Mouse (Mus musculus): ENCODE measurements around the gene Asb12. TPM values are rescaled to one million over a fixed set of nuclear protein-coding genes. Genes with fewer than 3 reads are reported as not detected.

Gene Asb12
- polyA plus RNA-seq, 1 experiment from 2014 or later, result not detected

DNA sequence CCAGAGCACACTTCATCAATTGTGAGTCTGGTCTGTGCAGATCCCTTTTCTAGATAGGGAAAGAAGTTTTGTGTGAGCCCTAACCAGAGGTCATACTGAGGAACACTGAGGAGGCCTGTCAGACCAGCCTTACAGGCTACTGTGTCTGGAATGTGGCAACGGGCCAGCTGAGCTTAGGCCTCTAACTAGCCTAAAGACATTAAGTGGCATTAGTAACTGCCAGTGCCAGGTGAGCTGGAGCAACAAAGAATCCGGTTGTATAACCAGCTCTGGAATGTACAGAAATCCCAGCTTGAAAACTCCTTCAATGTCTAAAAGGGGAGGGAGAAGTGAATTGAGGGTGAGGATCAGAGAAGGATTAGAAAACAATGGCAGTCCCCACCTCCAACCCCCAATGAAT, 111.9 kb downstream of the Asb12 start:
- Histone ChIP-seq H3K9me3 (replicated peaks; ENCODE audit: low read length) (no peaks in the 10 kb centered on the region), H3K27ac (no peak overlapping the region), H3K36me3 (ENCODE audit: insufficient read depth, low read length) (no peaks in the 10 kb centered on the region), H3K4me1 (replicated peaks; ENCODE audit: insufficient read depth, low read length) (no peaks in the 10 kb centered on the region), H3K27me3 (ENCODE audit: insufficient read depth, low read length) (no peaks in the 10 kb centered on the region), H3K4me3 (replicated peaks; ENCODE audit: low read depth, low read length) (no peak overlapping the region), H3K4me2 (ENCODE audit: low read length) (no peak overlapping the region), H3K9ac (ENCODE audit: low read depth, low read length) (no peak overlapping the region)
- DNase-seq (ENCODE audit: low spot score) (peak; percentile 23), ATAC-seq (replicated peaks; ENCODE audit: low FRiP score, low read depth) (no peak; the same call in 1 of the 2 replicates)
- WGBS, result 60% methylated on average over 2 of the region's 2 CpGs
- no peak for TF ChIP-seq CTCF (IDR thresholded peaks at IDR 0.05; ENCODE audit: low read depth)

DNA sequence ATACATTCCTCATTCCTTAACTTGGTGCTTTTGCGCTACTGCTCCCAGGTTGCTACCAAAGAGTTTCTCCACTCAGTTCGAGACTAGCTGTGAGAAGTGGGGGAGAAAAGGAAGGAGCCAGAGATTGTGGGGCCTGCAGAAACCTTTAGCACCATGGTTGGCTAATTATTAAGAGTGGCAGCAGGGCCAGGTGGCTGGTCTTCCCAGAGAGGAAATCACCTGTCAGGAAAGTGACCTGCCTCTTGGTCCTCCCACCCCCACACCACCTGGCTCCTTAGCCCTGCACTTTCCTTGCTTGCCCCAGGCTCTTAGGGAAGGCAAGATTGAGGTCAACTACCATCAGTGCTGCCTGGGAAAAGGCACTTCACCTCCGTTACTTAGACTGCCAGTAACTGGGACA, 112.6 kb downstream of the Asb12 start:
- Histone ChIP-seq H3K9me3 (replicated peaks; ENCODE audit: low read length) (no peaks in the 10 kb centered on the region), H3K36me3 (ENCODE audit: insufficient read depth, low read length) (no peaks in the 10 kb centered on the region), H3K4me1 (replicated peaks; ENCODE audit: insufficient read depth, low read length) (no peaks in the 10 kb centered on the region), H3K4me2 (ENCODE audit: low read length) (peak overlapping the region; percentile 57), H3K9ac (ENCODE audit: low read depth, low read length) (no peak overlapping the region), H3K4me3 (replicated peaks; ENCODE audit: low read depth, low read length) (peak overlapping the region; percentile 51), H3K27me3 (ENCODE audit: insufficient read depth, low read length) (no peaks in the 10 kb centered on the region), H3K27ac (peak overlapping the region; percentile 87)
- no peak for TF ChIP-seq CTCF (IDR thresholded peaks at IDR 0.05; ENCODE audit: low read depth)
- WGBS, result 28% methylated on average over 3 of the region's 3 CpGs
- DNase-seq (ENCODE audit: low spot score) (no peak), ATAC-seq (replicated peaks; ENCODE audit: low FRiP score, low read depth) (peak; percentile 57)

DNA sequence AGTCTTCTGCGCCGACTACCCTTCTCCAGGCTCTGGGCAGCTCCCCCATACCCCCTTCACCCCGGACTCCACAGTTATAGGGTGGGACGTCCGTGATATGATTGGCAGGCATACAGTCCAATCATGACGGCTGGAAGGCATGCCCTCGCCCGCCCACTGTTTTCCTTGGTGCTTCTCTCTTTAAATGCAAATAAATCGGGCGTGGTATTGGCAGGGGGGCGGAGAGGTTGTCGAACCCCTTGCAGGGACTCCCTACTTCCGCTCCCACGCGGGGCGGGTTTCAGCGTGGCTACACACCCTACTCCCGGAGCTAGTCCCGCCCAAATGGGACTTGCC, 113.0 kb downstream of the Asb12 start, which contains the start of gene Amer1:
Amer1 (minus strand) TSS at position 97 of the 336 bp plus-strand sequence.
- 20% methylated on average over 19 of the region's 19 CpGs for WGBS
- no peaks in the 10 kb centered on the region for H3K36me3 ChIP-seq (ENCODE audit: insufficient read depth, low read length)
- H3K9ac ChIP-seq (ENCODE audit: low read depth, low read length), result peak within 1 kb of the TSS; percentile 53
- TF ChIP-seq CTCF (IDR thresholded peaks at IDR 0.05; ENCODE audit: low read depth), result no peak
- no peaks in the 10 kb centered on the region for H3K27me3 ChIP-seq (ENCODE audit: insufficient read depth, low read length)
- ATAC-seq (replicated peaks; ENCODE audit: low FRiP score, low read depth) (peak; percentile 96), DNase-seq (ENCODE audit: low spot score) (peak; percentile 92)
- peak within 1 kb of the TSS; percentile 87 for H3K27ac ChIP-seq
- peak within 1 kb of the TSS; percentile 57 for H3K4me2 ChIP-seq (ENCODE audit: low read length)
- no peaks in the 10 kb centered on the region for H3K4me1 ChIP-seq (replicated peaks; ENCODE audit: insufficient read depth, low read length)
- peak within 1 kb of the TSS; percentile 51 for H3K4me3 ChIP-seq (replicated peaks; ENCODE audit: low read depth, low read length)
- H3K9me3 ChIP-seq (replicated peaks; ENCODE audit: low read length), result no peaks in the 10 kb centered on the region

DNA sequence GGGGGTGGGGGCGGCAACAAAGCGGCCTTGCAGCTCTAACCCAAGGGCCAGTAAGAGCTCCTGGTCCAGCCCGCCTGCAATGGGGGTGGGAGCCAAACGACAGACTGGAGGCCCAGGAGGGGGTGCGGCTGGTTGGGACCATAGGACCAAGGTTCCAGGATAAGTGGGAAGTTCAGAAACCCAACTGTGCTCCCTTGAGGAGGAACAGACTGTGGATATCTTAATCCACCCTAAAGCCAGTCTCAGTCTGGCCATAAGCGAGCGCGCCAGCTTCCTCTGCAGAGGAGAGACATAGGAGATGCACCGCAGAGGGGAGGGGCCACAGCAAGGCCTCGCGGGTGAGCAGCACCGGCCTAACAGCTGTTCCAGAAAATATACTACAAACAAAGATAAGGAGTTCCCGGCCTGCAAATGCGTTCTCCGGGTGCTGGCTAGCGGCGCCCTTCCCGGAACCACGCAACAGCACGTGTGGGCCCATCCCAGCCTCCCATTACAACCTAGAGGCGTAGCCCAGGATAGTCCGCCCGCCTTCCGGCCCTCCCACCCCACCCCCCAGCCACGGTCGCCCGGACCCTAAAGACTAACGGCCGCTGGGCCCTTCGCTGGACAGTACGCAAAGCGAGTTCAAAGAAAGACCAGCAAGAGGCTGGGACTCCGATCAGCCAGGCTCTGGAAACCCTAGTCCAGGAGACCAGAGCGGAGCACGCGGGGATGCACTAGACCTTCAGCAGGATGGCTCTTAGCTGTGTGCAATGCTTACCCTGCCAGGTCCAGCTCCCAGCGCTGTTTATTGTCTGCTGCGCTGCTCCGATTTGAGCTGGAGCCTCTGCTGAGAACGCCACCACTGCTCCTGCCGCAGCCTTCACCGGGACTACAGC, 113.7 kb downstream of the Asb12 start:
- Histone ChIP-seq H3K9me3 (replicated peaks; ENCODE audit: low read length) (no peaks in the 10 kb centered on the region), H3K9ac (ENCODE audit: low read depth, low read length) (peak overlapping the region; percentile 53), H3K27me3 (ENCODE audit: insufficient read depth, low read length) (no peaks in the 10 kb centered on the region), H3K4me3 (replicated peaks; ENCODE audit: low read depth, low read length) (peak overlapping the region; percentile 51), H3K27ac (peak overlapping the region; percentile 87), H3K4me1 (replicated peaks; ENCODE audit: insufficient read depth, low read length) (no peaks in the 10 kb centered on the region), H3K4me2 (ENCODE audit: low read length) (peak overlapping the region; percentile 57), H3K36me3 (ENCODE audit: insufficient read depth, low read length) (no peaks in the 10 kb centered on the region)
- no peak for TF ChIP-seq CTCF (IDR thresholded peaks at IDR 0.05; ENCODE audit: low read depth)
- ATAC-seq (replicated peaks; ENCODE audit: low FRiP score, low read depth) (peak; percentile 78), DNase-seq (ENCODE audit: low spot score) (peak; percentile 48)
- 28% methylated on average over 42 of the region's 42 CpGs for WGBS

DNA sequence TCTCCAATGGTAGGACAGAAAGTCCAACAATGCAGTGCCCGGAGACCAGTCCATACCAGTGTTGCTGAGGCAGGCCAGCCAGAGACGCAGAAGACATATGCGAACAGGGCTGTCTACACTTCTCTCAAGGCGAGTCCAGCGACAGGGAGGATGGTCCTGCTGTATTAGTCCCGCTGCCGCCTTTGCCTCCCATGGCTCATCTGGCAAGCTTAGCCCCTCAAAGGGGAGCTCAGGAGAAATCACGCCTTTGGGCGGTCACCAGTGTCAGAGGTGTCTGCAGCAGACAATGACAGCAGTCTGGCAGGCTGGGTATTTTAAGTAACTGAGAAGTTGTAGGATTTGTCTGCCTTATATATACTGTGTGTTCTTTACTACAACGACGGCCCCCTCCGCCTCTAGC, 114.4 kb downstream of the Asb12 start:
- no peak for TF ChIP-seq CTCF (IDR thresholded peaks at IDR 0.05; ENCODE audit: low read depth)

DNA sequence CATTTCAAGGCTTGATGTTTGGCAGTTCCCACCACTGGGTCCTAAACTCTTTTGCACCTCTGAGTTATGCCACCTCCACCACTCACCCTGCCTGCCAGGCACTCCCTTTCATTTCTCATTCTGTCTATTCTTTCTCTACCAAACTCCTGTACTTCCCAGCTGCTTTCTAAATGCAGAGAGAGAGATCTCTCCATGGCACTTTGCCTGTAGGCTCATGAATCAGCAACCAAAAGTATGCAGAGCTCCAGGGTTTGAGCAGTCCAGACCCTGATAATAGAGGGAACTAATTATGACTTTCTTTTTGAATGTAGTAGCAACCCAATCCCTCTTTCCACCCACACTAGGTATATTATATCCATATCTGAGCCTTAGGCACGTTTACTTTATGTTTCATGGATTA, 115.5 kb downstream of the Asb12 start:
- Histone ChIP-seq H3K4me3 (replicated peaks; ENCODE audit: low read depth, low read length) (no peak overlapping the region), H3K27me3 (ENCODE audit: insufficient read depth, low read length) (no peaks in the 10 kb centered on the region), H3K4me2 (ENCODE audit: low read length) (no peak overlapping the region), H3K9me3 (replicated peaks; ENCODE audit: low read length) (no peaks in the 10 kb centered on the region), H3K27ac (no peak overlapping the region), H3K36me3 (ENCODE audit: insufficient read depth, low read length) (no peaks in the 10 kb centered on the region), H3K9ac (ENCODE audit: low read depth, low read length) (no peak overlapping the region), H3K4me1 (replicated peaks; ENCODE audit: insufficient read depth, low read length) (no peaks in the 10 kb centered on the region)
- 43% methylated on average over 1 of the region's 1 CpGs for WGBS
- DNase-seq (ENCODE audit: low spot score) (no peak), ATAC-seq (replicated peaks; ENCODE audit: low FRiP score, low read depth) (no peak)
- TF ChIP-seq CTCF (IDR thresholded peaks at IDR 0.05; ENCODE audit: low read depth), result no peak

More for the DNA sequence above, 114.4 kb downstream of the Asb12 start:
- H3K9ac ChIP-seq (ENCODE audit: low read depth, low read length), result 0 out of 2 replicates have a peak overlapping the region, but pooled peaks have one; percentile 53
- H3K4me3 ChIP-seq (replicated peaks; ENCODE audit: low read depth, low read length), result peak overlapping the region; percentile 51
- peak overlapping the region; percentile 57 for H3K4me2 ChIP-seq (ENCODE audit: low read length)
- H3K9me3 ChIP-seq (replicated peaks; ENCODE audit: low read length), result no peaks in the 10 kb centered on the region
- no peak overlapping the region for H3K27ac ChIP-seq
- H3K4me1 ChIP-seq (replicated peaks; ENCODE audit: insufficient read depth, low read length), result no peaks in the 10 kb centered on the region
- no peaks in the 10 kb centered on the region for H3K27me3 ChIP-seq (ENCODE audit: insufficient read depth, low read length)
- no peaks in the 10 kb centered on the region for H3K36me3 ChIP-seq (ENCODE audit: insufficient read depth, low read length)
- WGBS, result 34% methylated on average over 12 of the region's 12 CpGs
- DNase-seq (ENCODE audit: low spot score) (no peak), ATAC-seq (replicated peaks; ENCODE audit: low FRiP score, low read depth) (no peak)
